Mouse (Mus musculus) left cerebral cortex, postnatal 25 days (tissue): ENCODE data around the gene Bnipl. TPM values are rescaled to one million over a fixed set of nuclear protein-coding genes. Genes with fewer than 3 reads are reported as not detected.

Experiments
- total RNA-seq, 2 experiments: library from RNA; stranded (reverse); gene quantifications; 2 replicates each; pipeline ENCODE4 v1.2.3; 2021

The Bnipl gene
- total RNA-seq, 2 experiments from 2014 or later: 0.62 to 0.66 TPM

Other genes with a start within 250 kb of the Bnipl start
- gene Zfp687, start 235.7 kb downstream of the Bnipl start, total RNA-seq: 10 to 100 TPM; 21.4 to 22.2 TPM
- gene Psmd4, start 208.6 kb downstream of the Bnipl start, total RNA-seq: 100 to 1,000 TPM; 154 to 156 TPM
- 10 to 100 TPM; 51.1 to 51.7 TPM for gene Pip5k1a, start 144.3 kb downstream of the Bnipl start, total RNA-seq
- 10 to 100 TPM; 36.2 to 43.7 TPM for gene Vps72, start 140.2 kb downstream of the Bnipl start, total RNA-seq
- not detected for gene Tmod4, start 126.7 kb downstream of the Bnipl start, total RNA-seq
- 10 to 100 TPM; 42.1 to 46.2 TPM for gene Scnm1, start 117.2 kb downstream of the Bnipl start, total RNA-seq
- gene Lysmd1, start 117.1 kb downstream of the Bnipl start, total RNA-seq: 10 to 100 TPM; 16.8 to 18.1 TPM
- 1 to 10 TPM; 2.6 to 3.2 TPM for gene Tnfaip8l2, start 108.8 kb downstream of the Bnipl start, total RNA-seq
- 10 to 100 TPM; 24.7 to 25.3 TPM for gene Sema6c, start 90.7 kb downstream of the Bnipl start, total RNA-seq
- 1 to 10 TPM; 7.5 to 8.9 TPM for gene Gabpb2, start 33.3 kb downstream of the Bnipl start, total RNA-seq
- 10 to 100 TPM; 60.0 TPM for gene Cdc42se1, start 22.5 kb downstream of the Bnipl start, total RNA-seq
- 100 to 1,000 TPM; 329 to 339 TPM for gene Mllt11, start 19.0 kb downstream of the Bnipl start, total RNA-seq
- gene Gm128, start 9.6 kb downstream of the Bnipl start, total RNA-seq: under 1 TPM in 1 of 2 experiments, not detected in 1; 0.18 TPM
- gene Mindy1, start 30.2 kb upstream of the Bnipl start, total RNA-seq: 10 to 100 TPM; 18.7 to 20.5 TPM
- gene Prune1, start 30.9 kb upstream of the Bnipl start, total RNA-seq: 10 to 100 TPM; 22.6 to 24.8 TPM
- under 1 TPM; 0.57 to 0.78 TPM for gene Anxa9, start 56.0 kb upstream of the Bnipl start, total RNA-seq
- 10 to 100 TPM; 44.5 to 48.9 TPM for gene Cers2, start 63.6 kb upstream of the Bnipl start, total RNA-seq
- 10 to 100 TPM; 34.7 to 37.4 TPM for gene Setdb1, start 106.0 kb upstream of the Bnipl start, total RNA-seq
- gene 4930558C23Rik, start 151.6 kb upstream of the Bnipl start, total RNA-seq: not detected
- gene Arnt, start 183.2 kb upstream of the Bnipl start, total RNA-seq: 10 to 100 TPM; 32.5 to 37.0 TPM
- 1 to 10 TPM; 5.9 to 8.1 TPM for gene Ctsk, start 248.1 kb upstream of the Bnipl start, total RNA-seq